Mouse (Mus musculus) MEL (cell line): Measurements from ENCODE around the gene Mtfp1.

Source experiments
- CTCF ChIP-seq, 3 experiments: IDR thresholded peaks in 2 of 3; conservative IDR thresholded peaks in 1 of 3; 2 replicates each; pipeline ENCODE4 v1.5.1; 2011 to 2012; ENCODE audit warnings: low read length in 3 of 3, low read depth in 2 of 3, mild to moderate bottlenecking in 2 of 3, improper control_type of control experiment in 1 of 3, inconsistent platforms in 1 of 3, mixed read lengths in 1 of 3, moderate library complexity in 1 of 3; ENCODE audit not compliant: control insufficient read depth in 1 of 3, insufficient read depth in 1 of 3, poor library complexity in 1 of 3, severe bottlenecking in 1 of 3
- EP300 ChIP-seq, 2 experiments: IDR thresholded peaks; 2 replicates each; pipeline ENCODE4 v1.6.1; 2011; ENCODE audit warnings: improper control_type of control experiment in 2 of 2, low read length in 2 of 2, low read depth in 1 of 2, mild to moderate bottlenecking in 1 of 2
- GATA1 ChIP-seq: IDR thresholded peaks from 2 replicates; pipeline ENCODE4 v1.6.1; 2011; ENCODE audit warnings: low read depth, low read length, improper control_type of control experiment
- HCFC1 ChIP-seq: IDR thresholded peaks from 2 replicates; pipeline ENCODE4 v1.6.1; 2012; ENCODE audit warnings: low read depth, mild to moderate bottlenecking, inconsistent platforms, low read length, improper control_type of control experiment, moderate library complexity
- MAZ ChIP-seq: IDR thresholded peaks from 2 replicates; pipeline ENCODE4 v1.6.1; 2012; ENCODE audit warnings: low read depth, mild to moderate bottlenecking, inconsistent platforms, low read length, improper control_type of control experiment
- MYC ChIP-seq: IDR thresholded peaks from 2 replicates; pipeline ENCODE4 v1.6.1; 2011; ENCODE audit warnings: low read depth, mild to moderate bottlenecking, low read length, improper control_type of control experiment, moderate library complexity
- POLR2A ChIP-seq, 2 experiments: IDR thresholded peaks; 2 replicates each; pipeline ENCODE4 v1.6.1; 2011 to 2012; ENCODE audit warnings: low read length in 2 of 2, mild to moderate bottlenecking in 2 of 2, control low read depth in 1 of 2, improper control_type of control experiment in 1 of 2, low read depth in 1 of 2, moderate library complexity in 1 of 2; ENCODE audit not compliant: control insufficient read depth in 1 of 2, insufficient read depth in 1 of 2, poor library complexity in 1 of 2
- POLR2AphosphoS2 ChIP-seq: IDR thresholded peaks from 2 replicates; pipeline ENCODE4 v1.6.1; 2011; ENCODE audit warnings: low read length, improper control_type of control experiment
- ZKSCAN1 ChIP-seq: IDR thresholded peaks from 2 replicates; pipeline ENCODE4 v1.6.1; 2012; ENCODE audit warnings: low read depth, mild to moderate bottlenecking, inconsistent platforms, low read length, improper control_type of control experiment, moderate library complexity
- ZMIZ1 ChIP-seq: IDR thresholded peaks from 2 replicates; pipeline ENCODE4 v1.6.1; 2012; ENCODE audit warnings: low read depth, mild to moderate bottlenecking, inconsistent platforms, low read length, improper control_type of control experiment, moderate library complexity

DNA sequence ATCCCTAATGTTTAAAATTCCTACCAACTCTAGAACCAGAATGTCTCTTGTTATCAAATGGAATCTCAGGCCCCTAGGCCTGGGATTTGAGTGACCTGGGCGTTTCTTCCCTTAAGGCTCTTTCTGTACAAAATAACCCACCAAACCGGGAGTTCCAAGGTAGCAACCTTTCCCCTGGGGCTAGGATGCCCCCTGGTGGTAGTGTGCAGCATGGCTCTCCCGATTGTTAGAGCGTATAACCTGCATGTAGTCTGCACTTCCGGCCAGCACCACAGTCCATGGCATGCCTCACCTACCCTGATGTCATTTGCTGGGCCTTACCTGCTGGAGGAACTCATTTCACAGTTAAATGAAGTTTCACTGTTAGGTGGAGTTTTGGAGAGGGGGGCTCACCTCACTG lies 28.7 kb upstream of the Mtfp1 start:
- TF ChIP-seq MYC (no peak), CTCF (IDR thresholded peaks at IDR 0.05 in 2 of 3, conservative IDR thresholded peaks at IDR 0.05 in 1 of 3; ENCODE audit: control insufficient read depth in 1 of 3, insufficient read depth in 1 of 3, low read depth in 2 of 3, low read length in 3 of 3, poor library complexity in 1 of 3, severe bottlenecking in 1 of 3) (peak; percentile 91 to 96 (median 95)), POLR2A (IDR thresholded peaks at IDR 0.05; ENCODE audit: control insufficient read depth in 1 of 2, insufficient read depth in 1 of 2, low read depth in 1 of 2, low read length in 2 of 2, poor library complexity in 1 of 2) (no peak), GATA1 (no peak), MAZ (no peak), POLR2AphosphoS2 (no peak), ZMIZ1 (no peak), EP300 (IDR thresholded peaks at IDR 0.05; ENCODE audit: low read depth in 1 of 2, low read length in 2 of 2) (no peak), ZKSCAN1 (no peak), HCFC1 (no peak)
